Mouse (Mus musculus) kidney, embryonic 14.5 days (tissue): ENCODE measurements around the gene Smo. TPM values are rescaled to one million over a fixed set of nuclear protein-coding genes. Genes with fewer than 3 reads are reported as not detected.

ENCODE experiments used
- ATAC-seq: fragments of 200-750 bp; cut with Nextera tagmentation; 2 replicates; pipeline ENCODE4 v1.8.0; 2017; ENCODE audit warnings: moderate number of reproducible peaks, mild to moderate bottlenecking, moderate TSS enrichment, moderate library complexity; ENCODE audit not compliant: low FRiP score, low TSS enrichment
- H3K27ac ChIP-seq: fragments of 300-500 bp; sonication (generic); 2 replicates; pipeline ENCODE4 v1.5.1; 2014; ENCODE audit warnings: low read depth, mild to moderate bottlenecking, low read length, moderate library complexity, mixed read lengths
- H3K27me3 ChIP-seq: fragments of 300-500 bp; sonication (generic); 2 replicates; pipeline ENCODE4 v1.6.1; 2014; ENCODE audit warnings: mild to moderate bottlenecking, low read length; ENCODE audit not compliant: control insufficient read depth, insufficient read depth
- H3K36me3 ChIP-seq: fragments of 300-500 bp; sonication (generic); 2 replicates; pipeline ENCODE4 v1.6.1; 2014; ENCODE audit warnings: low read length, mixed read lengths; ENCODE audit not compliant: control insufficient read depth, insufficient read depth
- H3K4me1 ChIP-seq: fragments of 300-500 bp; sonication (generic); 2 replicates; pipeline ENCODE4 v1.6.1; 2014; ENCODE audit warnings: low read length, mixed read lengths; ENCODE audit not compliant: control insufficient read depth, insufficient read depth
- H3K4me2 ChIP-seq: fragments of 300-500 bp; sonication (generic); replicated peaks from 2 replicates; pipeline ENCODE4 v1.6.1; 2014; ENCODE audit warnings: low read depth, mild to moderate bottlenecking, low read length
- H3K4me3 ChIP-seq: fragments of 300-500 bp; sonication (generic); 2 replicates; pipeline ENCODE4 v1.5.1; 2014; ENCODE audit warnings: mild to moderate bottlenecking, low read length
- H3K9ac ChIP-seq: fragments of 300-500 bp; sonication (generic); 2 replicates; pipeline ENCODE4 v1.6.1; 2014; ENCODE audit warnings: low read depth, mild to moderate bottlenecking, low read length, moderate library complexity
- H3K9me3 ChIP-seq: fragments of 300-500 bp; sonication (generic); 2 replicates; pipeline ENCODE4 v1.6.1; 2016; ENCODE audit warnings: low read length; ENCODE audit not compliant: control insufficient read depth
- WGBS: fragments of 180-500 bp; shearing (Covaris S2); extraction: QIAGEN DNeasy Blood & Tissue Kit; methylation state at CpG from one replicate; pipeline ENCODE4 v1.1.7; 2014; 5-methylcytosine and 5-hydroxymethylcytosine counted together
- polyA plus RNA-seq: library from polyadenylated mRNA; unstranded; fragments of >200 nt; fragmentation: Nextera tagmentation; extraction: Ambion mirVana; gene quantifications from 2 replicates; pipeline ENCODE4 v1.2.1, GENCODE M21; 2014

The Smo gene
- polyA plus RNA-seq, 1 experiment from 2014 or later: 70.4 TPM

- H3K4me3 ChIP-seq: no peak overlapping the region
- 0 out of 2 replicates have a peak, but pooled peaks cover 3% of the 10 kb centered on the region for H3K4me1 ChIP-seq
- no peak for ATAC-seq
- WGBS: 59% methylated on average over 3 of the region's 3 CpGs
- no peak overlapping the region for H3K4me2 ChIP-seq
- no peak overlapping the region for H3K27ac ChIP-seq
- no peaks in the 10 kb centered on the region for H3K36me3 ChIP-seq
- no peak overlapping the region for H3K9ac ChIP-seq
- H3K9me3 ChIP-seq: no peaks in the 10 kb centered on the region
- no peaks in the 10 kb centered on the region for H3K27me3 ChIP-seq
These were observed 41.9 kb downstream of the Smo start for GRCm38 (mm10) chr6:29777238-29777555.

GRCm38 (mm10) chr6:29780082-29780481, 44.8 kb downstream of the Smo start:
- Histone ChIP-seq H3K27ac (no peak overlapping the region), H3K4me3 (no peak overlapping the region), H3K4me2 (no peak overlapping the region), H3K27me3 (no peaks in the 10 kb centered on the region), H3K4me1 (0 out of 2 replicates have a peak, but pooled peaks cover 3% of the 10 kb centered on the region), H3K9ac (no peak overlapping the region), H3K36me3 (no peaks in the 10 kb centered on the region), H3K9me3 (no peaks in the 10 kb centered on the region)
- no peak for ATAC-seq

- no peaks in the 10 kb centered on the region for H3K36me3 ChIP-seq
- H3K4me1 ChIP-seq: 0 out of 2 replicates have a peak, but pooled peaks cover 3% of the 10 kb centered on the region
- 94% methylated on average over 2 of the region's 2 CpGs for WGBS
- no peak overlapping the region for H3K4me3 ChIP-seq
- ATAC-seq: no peak
- no peak overlapping the region for H3K9ac ChIP-seq
- H3K4me2 ChIP-seq: no peak overlapping the region
- no peak overlapping the region for H3K27ac ChIP-seq
- H3K27me3 ChIP-seq: no peaks in the 10 kb centered on the region
- no peaks in the 10 kb centered on the region for H3K9me3 ChIP-seq
These were observed 45.3 kb downstream of the Smo start for GRCm38 (mm10) chr6:29780571-29780970.

GRCm38 (mm10) chr6:29782239-29782638, 46.9 kb downstream of the Smo start:
- WGBS: 71% methylated on average over 1 of the region's 1 CpGs
- ATAC-seq: no peak
- no peaks in the 10 kb centered on the region for H3K9me3 ChIP-seq
- no peak overlapping the region for H3K9ac ChIP-seq
- H3K27ac ChIP-seq: no peak overlapping the region
- no peaks in the 10 kb centered on the region for H3K36me3 ChIP-seq
- H3K27me3 ChIP-seq: no peaks in the 10 kb centered on the region
- H3K4me2 ChIP-seq: no peak overlapping the region
- H3K4me1 ChIP-seq: 0 out of 2 replicates have a peak, but pooled peaks cover under 1% of the 10 kb centered on the region
- H3K4me3 ChIP-seq: no peak overlapping the region

- Histone ChIP-seq H3K9ac (no peak overlapping the region), H3K4me2 (no peak overlapping the region), H3K27ac (no peak overlapping the region), H3K27me3 (no peaks in the 10 kb centered on the region), H3K36me3 (no peaks in the 10 kb centered on the region), H3K4me3 (no peak overlapping the region), H3K9me3 (no peaks in the 10 kb centered on the region), H3K4me1 (no peaks in the 10 kb centered on the region)
- 84% methylated on average over 6 of the region's 6 CpGs for WGBS
- no peak for ATAC-seq
These were observed 48.7 kb downstream of the Smo start for GRCm38 (mm10) chr6:29783960-29784359.

- WGBS: 87% methylated on average over 3 of the region's 3 CpGs
- H3K4me3 ChIP-seq: no peak overlapping the region
- no peak overlapping the region for H3K9ac ChIP-seq
- no peaks in the 10 kb centered on the region for H3K9me3 ChIP-seq
- no peaks in the 10 kb centered on the region for H3K27me3 ChIP-seq
- H3K4me2 ChIP-seq: no peak overlapping the region
- ATAC-seq: no peak
- no peaks in the 10 kb centered on the region for H3K36me3 ChIP-seq
- no peaks in the 10 kb centered on the region for H3K4me1 ChIP-seq
- no peak overlapping the region for H3K27ac ChIP-seq
These were observed 49.2 kb downstream of the Smo start for GRCm38 (mm10) chr6:29784413-29785021.

GRCm38 (mm10) chr6:29785759-29786158, 50.5 kb downstream of the Smo start:
- no peaks in the 10 kb centered on the region for H3K4me1 ChIP-seq
- H3K27ac ChIP-seq: no peak overlapping the region
- H3K4me3 ChIP-seq: no peak overlapping the region
- no peak overlapping the region for H3K4me2 ChIP-seq
- no peak for ATAC-seq
- H3K9me3 ChIP-seq: no peaks in the 10 kb centered on the region
- 87% methylated on average over 5 of the region's 5 CpGs for WGBS
- H3K36me3 ChIP-seq: no peaks in the 10 kb centered on the region
- H3K9ac ChIP-seq: no peak overlapping the region
- H3K27me3 ChIP-seq: no peaks in the 10 kb centered on the region

GRCm38 (mm10) chr6:29788779-29789350, 53.6 kb downstream of the Smo start:
- 74% methylated on average over 3 of the region's 3 CpGs for WGBS
- H3K27me3 ChIP-seq: no peaks in the 10 kb centered on the region
- no peaks in the 10 kb centered on the region for H3K4me1 ChIP-seq
- H3K4me2 ChIP-seq: no peak overlapping the region
- H3K36me3 ChIP-seq: no peaks in the 10 kb centered on the region
- H3K9me3 ChIP-seq: no peaks in the 10 kb centered on the region
- H3K9ac ChIP-seq: no peak overlapping the region
- H3K27ac ChIP-seq: no peak overlapping the region
- no peak overlapping the region for H3K4me3 ChIP-seq
- ATAC-seq: no peak

- no peaks in the 10 kb centered on the region for H3K27me3 ChIP-seq
- no peak for ATAC-seq
- no peak overlapping the region for H3K4me2 ChIP-seq
- H3K9me3 ChIP-seq: no peaks in the 10 kb centered on the region
- H3K36me3 ChIP-seq: no peaks in the 10 kb centered on the region
- no peak overlapping the region for H3K27ac ChIP-seq
- 93% methylated on average over 3 of the region's 3 CpGs for WGBS
- H3K9ac ChIP-seq: no peak overlapping the region
- no peaks in the 10 kb centered on the region for H3K4me1 ChIP-seq
- no peak overlapping the region for H3K4me3 ChIP-seq
These were observed 54.9 kb downstream of the Smo start for GRCm38 (mm10) chr6:29790014-29790698.
